Mouse (Mus musculus) thymus, postnatal 4 days (tissue): ENCODE results near the gene Ecm1.
A peak's percentile ranks its signal among the peaks of the same experiment; 100 is the strongest.

Experiments used
- DNase-seq: peaks from one replicate; pipeline ENCODE4 v3.0.0; 2021

Ecm1 gene

GRCm38 (mm10) chr3:95739353-95740104 lies at the start of gene Ecm1:
Ecm1 (minus strand) TSS chr3:95739569.
- DNase-seq, result peak; percentile 48

GRCm38 (mm10) chr3:95785501-95785900 lies 46.1 kb upstream of the Ecm1 start:
- DNase-seq, result no peak

GRCm38 (mm10) chr3:95771985-95772384 lies 32.6 kb upstream of the Ecm1 start:
- DNase-seq, result peak; percentile 59

GRCm38 (mm10) chr3:95765534-95765933 lies 26.2 kb upstream of the Ecm1 start:
- no peak for DNase-seq

- DNase-seq, result no peak
These were observed 24.4 kb upstream of the Ecm1 start for GRCm38 (mm10) chr3:95763811-95764210.

- DNase-seq, result no peak
These were observed 23.6 kb upstream of the Ecm1 start for GRCm38 (mm10) chr3:95762961-95763360.

- no peak for DNase-seq
These were observed 22.4 kb upstream of the Ecm1 start for GRCm38 (mm10) chr3:95761771-95762170.

GRCm38 (mm10) chr3:95760656-95761055 lies 21.3 kb upstream of the Ecm1 start:
- no peak for DNase-seq

- DNase-seq, result no peak
These were observed 20.7 kb upstream of the Ecm1 start, which contains the start of gene Tars2 for GRCm38 (mm10) chr3:95760106-95760505. Tars2 (minus strand) TSS chr3:95760206.

- DNase-seq, result no peak
These were observed 19.3 kb upstream of the Ecm1 start for GRCm38 (mm10) chr3:95758467-95759218.

GRCm38 (mm10) chr3:95756808-95757207 lies 17.4 kb upstream of the Ecm1 start:
- DNase-seq, result no peak

- peak; percentile 90 for DNase-seq
These were observed 15.2 kb upstream of the Ecm1 start for GRCm38 (mm10) chr3:95754345-95755206.

- DNase-seq, result no peak
These were observed 13.6 kb upstream of the Ecm1 start for GRCm38 (mm10) chr3:95752935-95753334.

GRCm38 (mm10) chr3:95740406-95740805 lies 1.0 kb upstream of the Ecm1 start:
- peak; percentile 61 for DNase-seq

- no peak for DNase-seq
These were observed 4.2 kb downstream of the Ecm1 start for GRCm38 (mm10) chr3:95735071-95735670.

- no peak for DNase-seq
These were observed 5.2 kb downstream of the Ecm1 start for GRCm38 (mm10) chr3:95734092-95734702.

- DNase-seq, result no peak
These were observed 6.4 kb downstream of the Ecm1 start for GRCm38 (mm10) chr3:95732744-95733521.

- no peak for DNase-seq
These were observed 7.1 kb downstream of the Ecm1 start for GRCm38 (mm10) chr3:95732297-95732696.

GRCm38 (mm10) chr3:95731802-95732201 lies 7.6 kb downstream of the Ecm1 start:
- DNase-seq, result no peak

GRCm38 (mm10) chr3:95730431-95730830 lies 8.9 kb downstream of the Ecm1 start:
- no peak for DNase-seq

GRCm38 (mm10) chr3:95728906-95729305 lies 10.5 kb downstream of the Ecm1 start:
- no peak for DNase-seq
